9 mouse cellular contexts compared by ENCODE assay signal in the genomic region with DNA sequence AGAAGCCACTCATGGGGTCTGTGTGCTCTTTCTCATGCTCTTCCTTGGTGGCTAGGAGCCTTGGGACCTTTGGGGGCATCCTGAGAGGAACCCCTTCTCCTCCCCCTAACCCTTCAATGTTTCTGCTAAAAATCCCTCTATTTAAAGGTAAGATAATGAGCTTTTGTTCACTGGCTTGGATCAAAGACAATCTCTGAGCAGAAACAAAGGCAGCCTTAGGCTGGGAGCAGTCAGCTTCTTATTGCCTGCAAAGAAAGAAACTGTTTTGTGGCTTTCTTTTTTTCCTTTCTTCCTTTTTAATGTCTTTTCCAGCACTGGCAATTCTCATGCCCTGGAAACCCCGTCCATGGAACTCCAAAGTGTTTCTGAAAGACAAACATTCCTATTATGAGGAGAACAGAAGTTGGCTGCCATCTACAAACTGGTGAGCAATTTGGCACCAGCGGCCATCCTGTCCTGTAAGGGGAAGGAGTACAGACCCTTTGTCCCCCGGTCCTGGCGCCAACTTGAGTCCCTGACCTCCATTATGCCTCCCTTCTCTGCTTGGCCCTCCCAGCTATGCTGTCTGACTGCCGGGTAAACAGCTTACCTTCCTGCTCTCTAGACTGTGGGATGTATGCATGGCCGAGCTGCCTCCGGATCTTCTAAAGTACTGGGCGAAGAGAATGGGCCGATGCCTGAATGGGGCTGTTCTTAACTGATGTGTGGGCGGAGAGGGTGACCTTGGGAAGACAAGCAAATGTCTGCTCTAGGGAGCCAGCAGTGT. TPM values are rescaled to one million over a fixed set of nuclear protein-coding genes. Genes with fewer than 3 reads are reported as not detected.
DNase-seq lines count a peak whose midpoint lies in the region; ATAC-seq and TF ChIP-seq lines count a peak whose summit lies in the region.
"Had no signal": no experiment of that assay in that cellular context is flagged by ENCODE, and none has a peak within 500 bp of the region (broad histone marks: within the 10 kb centered on the region; RNA-seq: fewer than 3 reads in every experiment).

No protein-coding gene starts in this region.

- no peak overlapping the region for H3K4me2 ChIP-seq in hindbrain, embryonic 15.5 days
- H3K4me2 ChIP-seq in liver, embryonic 12.5 days, result no peak overlapping the region

- no peaks in the 10 kb centered on the region for H3K9me3 ChIP-seq in hindbrain, embryonic 15.5 days
- no peaks in the 10 kb centered on the region for H3K9me3 ChIP-seq in midbrain, embryonic 10.5 days (replicated peaks)
- H3K9me3 ChIP-seq in liver, embryonic 12.5 days (replicated peaks), result no peaks in the 10 kb centered on the region

- WGBS in hindbrain, embryonic 15.5 days, result 18% methylated on average over 10 of the region's 10 CpGs
- WGBS in midbrain, embryonic 10.5 days, result 18% methylated on average over 10 of the region's 10 CpGs
- 61% methylated on average over 10 of the region's 10 CpGs for WGBS in liver, embryonic 12.5 days (ENCODE audit: insufficient replicate concordance)

- no peak overlapping the region for H3K4me3 ChIP-seq in gastrocnemius, adult 2 months
- H3K4me3 ChIP-seq in hindbrain, embryonic 15.5 days, result no peak overlapping the region
- peak overlapping the region; percentile 6; the same call in 1 of the 2 replicates for H3K4me3 ChIP-seq in midbrain, embryonic 10.5 days
- no peak overlapping the region for H3K4me3 ChIP-seq in liver, embryonic 12.5 days

- H3K4me1 ChIP-seq in hindbrain, embryonic 15.5 days (replicated peaks), result 0 out of 2 replicates have a peak, but pooled peaks cover 6% of the 10 kb centered on the region
- H3K4me1 ChIP-seq in midbrain, embryonic 10.5 days, result peaks cover 61% of the 10 kb centered on the region
- no peaks in the 10 kb centered on the region for H3K4me1 ChIP-seq in liver, embryonic 12.5 days

- no peak overlapping the region for H3K9ac ChIP-seq in hindbrain, embryonic 15.5 days
- H3K9ac ChIP-seq in liver, embryonic 12.5 days, result no peak overlapping the region

- intact Hi-C loops in gastrocnemius, adult 2 months (cut with DNase I), result no loop called here

- ATAC-seq in hindbrain, embryonic 15.5 days (ENCODE audit: low FRiP score, low read depth), result peak; percentile 94
- no peak for ATAC-seq in liver, embryonic 12.5 days

- H3K27ac ChIP-seq in gastrocnemius, adult 2 months, result 0 out of 2 replicates have a peak overlapping the region, but pooled peaks have one; percentile 24
- peak overlapping the region; percentile 78 for H3K27ac ChIP-seq in hindbrain, embryonic 15.5 days (replicated peaks)
- peak overlapping the region; percentile 85 for H3K27ac ChIP-seq in midbrain, embryonic 10.5 days (replicated peaks)
- no peak overlapping the region for H3K27ac ChIP-seq in liver, embryonic 12.5 days

- H3K36me3 ChIP-seq in hindbrain, embryonic 15.5 days, result no peaks in the 10 kb centered on the region
- H3K36me3 ChIP-seq in midbrain, embryonic 10.5 days, result no peaks in the 10 kb centered on the region
- H3K36me3 ChIP-seq in liver, embryonic 12.5 days, result no peaks in the 10 kb centered on the region

- no peaks in the 10 kb centered on the region for H3K27me3 ChIP-seq in hindbrain, embryonic 15.5 days
- no peaks in the 10 kb centered on the region for H3K27me3 ChIP-seq in midbrain, embryonic 10.5 days (ENCODE audit: low read depth, poor library complexity, severe bottlenecking)
- no peaks in the 10 kb centered on the region for H3K27me3 ChIP-seq in liver, embryonic 12.5 days (replicated peaks)

- no peak for TF ChIP-seq CTCF in gastrocnemius, adult 2 months (IDR thresholded peaks at IDR 0.05)

- peak; percentile 23 for DNase-seq in gastrocnemius, adult 2 months
- DNase-seq in gastrocnemius, adult 8-10 months (ENCODE audit: low spot score in 2 of 2), result no peak
- peak; percentile 53 for DNase-seq in embryo, embryonic 10.5 days (ENCODE audit: low spot score)
- DNase-seq in midbrain, embryonic 10.5 days (ENCODE audit: low spot score), result peak; percentile 70
- peak; percentile 48 for DNase-seq in testis, postnatal 14 days (ENCODE audit: low spot score)
- DNase-seq in adrenal gland, adult 2 months, result no peak

RNA-seq across cellular contexts. Expression of a gene that starts 56.4 kb away (rescaled TPM):
- total RNA-seq in gastrocnemius, adult 2 months (2021), result not detected
- total RNA-seq in gastrocnemius, adult 8-10 months (2022), result not detected
- polyA plus RNA-seq in hindbrain, embryonic 15.5 days (2015; fragmentation: Nextera tagmentation; extraction: Ambion mirVana), result not detected in 2 replicates
- polyA plus RNA-seq in midbrain, embryonic 10.5 days (2016; fragmentation: Nextera tagmentation; extraction: Ambion mirVana), result not detected in 2 replicates
- not detected in 2 replicates for polyA plus RNA-seq in liver, embryonic 12.5 days (2016; fragmentation: Nextera tagmentation; extraction: Ambion mirVana)
- not detected for total RNA-seq in adrenal gland, adult 2 months (2021)
- not detected in 2 replicates for polyA plus RNA-seq in adrenal gland, adult 2 months (2012; rRNA removed)
- polyA plus RNA-seq: heart, postnatal 0 days had no signal

Comparison
In these comparisons a context has a peak if more than half of its experiments do, and no peak if none do; other contexts are left out.
1. DNase-seq: peak in gastrocnemius, adult 2 months (single experiment), embryo, embryonic 10.5 days (single experiment), midbrain, embryonic 10.5 days (single experiment) and testis, postnatal 14 days (single experiment); none in gastrocnemius, adult 8-10 months (0 of 2) and adrenal gland, adult 2 months (single experiment).